In genomic region chr2:53101885-53102740, GRCm38 (mm10) we compare ENCODE assay signal across 14 mouse cellular contexts.
"Had no signal": no experiment of that assay in that cellular context is flagged by ENCODE, and none has a peak within 500 bp of the region (broad histone marks: within the 10 kb centered on the region; RNA-seq: fewer than 3 reads in every experiment).

No protein-coding gene starts in this region.

- H3K27ac ChIP-seq: kidney, postnatal 0 days; limb, embryonic 13.5 days; liver, embryonic 15.5 days; macrophage; midbrain, embryonic 12.5 days; neural tube, embryonic 13.5 days had no signal

- H3K4me1 ChIP-seq: limb, embryonic 13.5 days; liver, embryonic 15.5 days; midbrain, embryonic 12.5 days had no signal

- DNase-seq: kidney, postnatal 36 days; left cerebral cortex, postnatal 4 days; lung, embryonic 14.5 days; lung, postnatal 14 days; right cerebral cortex, postnatal 14 days; thymus, postnatal 36 days had no signal

- H3K9ac ChIP-seq: limb, embryonic 13.5 days; liver, embryonic 15.5 days; lung, embryonic 14.5 days; midbrain, embryonic 12.5 days; neural tube, embryonic 13.5 days had no signal

- H3K27me3 ChIP-seq: limb, embryonic 13.5 days; liver, embryonic 15.5 days; midbrain, embryonic 12.5 days; neural tube, embryonic 13.5 days had no signal

- H3K4me3 ChIP-seq: limb, embryonic 13.5 days; liver, embryonic 15.5 days; midbrain, embryonic 12.5 days; neural tube, embryonic 13.5 days had no signal

- H3K9me3 ChIP-seq: limb, embryonic 13.5 days; liver, embryonic 15.5 days; midbrain, embryonic 12.5 days; neural tube, embryonic 13.5 days had no signal

- H3K36me3 ChIP-seq: liver, embryonic 15.5 days had no signal

- ATAC-seq: midbrain, embryonic 16.5 days had no signal

- H3K4me2 ChIP-seq: limb, embryonic 13.5 days; liver, embryonic 11.5 days; liver, embryonic 15.5 days; lung, embryonic 14.5 days; midbrain, embryonic 12.5 days; neural tube, embryonic 13.5 days had no signal
